Mouse (Mus musculus): ENCODE results near the gene Myog.

DNA sequence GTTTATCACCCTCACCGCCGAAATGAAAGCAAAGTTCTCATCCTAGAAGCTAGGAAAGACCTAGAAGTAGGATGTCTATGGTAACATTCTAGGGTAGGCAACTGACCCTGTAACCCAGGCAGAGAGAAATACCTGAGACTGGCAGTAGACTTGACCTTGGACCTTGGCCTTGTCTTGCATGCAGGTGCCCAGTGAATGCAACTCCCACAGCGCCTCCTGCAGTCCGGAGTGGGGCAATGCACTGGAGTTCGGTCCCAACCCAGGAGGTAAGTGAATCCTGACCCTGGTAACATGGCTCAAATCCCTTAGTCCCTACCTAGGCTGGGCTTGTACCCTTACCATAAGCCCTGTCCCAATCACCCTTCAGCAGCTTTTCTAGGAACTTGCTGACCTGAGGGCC, 1.1 kb downstream of the Myog start:
- no peak for TF ChIP-seq CTCF (IDR thresholded peaks at IDR 0.05; ENCODE audit: low read depth, low read length)
- TF ChIP-seq POLR2A (IDR thresholded peaks at IDR 0.05; ENCODE audit: borderline replicate concordance, low read depth, low read length): no peak

Measured in bone marrow macrophage, adult 2 months (primary cell).